Mouse (Mus musculus) cerebellum, adult 8-10 months (tissue): ENCODE measurements around the gene Ear10.
"Not testable (repeated sequence)": the region's sequence is repeated elsewhere in the genome, so short reads cannot be mapped to it uniquely, and the experiment has no call there.

Source experiments
- DNase-seq: peaks from one replicate; pipeline ENCODE4 v3.0.0; 2022

Ear10 gene

GRCm38 (mm10) chr14:43923459-43923858 is at the start of gene Ear10:
Ear10 (minus strand) TSS chr14:43923559.
- DNase-seq: not testable (repeated sequence)

- DNase-seq: not testable (repeated sequence)
Measured at GRCm38 (mm10) chr14:43956769-43957168, 33.4 kb upstream of the Ear10 start, which contains the start of gene Ang5. Ang5 (plus strand) TSS chr14:43957069.

- not testable (repeated sequence) for DNase-seq
Measured at GRCm38 (mm10) chr14:43955074-43955473, 31.7 kb upstream of the Ear10 start.

GRCm38 (mm10) chr14:43953382-43953781 is 30.0 kb upstream of the Ear10 start:
- DNase-seq: not testable (repeated sequence)

DNA sequence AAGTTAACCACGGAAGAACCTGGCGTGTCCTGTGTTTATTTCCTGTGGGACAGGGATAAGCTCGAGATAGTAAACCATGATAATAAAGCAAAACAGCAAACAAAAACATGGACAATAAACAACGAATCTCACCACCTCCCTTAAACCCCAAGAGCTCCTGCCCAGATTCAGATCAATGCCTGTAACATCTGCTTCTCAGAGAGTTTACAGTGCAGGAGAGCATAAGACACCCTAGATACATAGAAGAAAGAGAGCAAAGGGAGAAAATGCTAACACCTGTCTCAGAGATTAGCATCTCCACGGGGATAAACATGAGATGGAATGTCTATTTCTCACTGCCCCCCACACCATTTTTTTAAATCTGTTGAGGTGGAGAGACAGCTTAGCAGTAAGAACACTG is 10.0 kb upstream of the Ear10 start:
- not testable (repeated sequence) for DNase-seq

DNA sequence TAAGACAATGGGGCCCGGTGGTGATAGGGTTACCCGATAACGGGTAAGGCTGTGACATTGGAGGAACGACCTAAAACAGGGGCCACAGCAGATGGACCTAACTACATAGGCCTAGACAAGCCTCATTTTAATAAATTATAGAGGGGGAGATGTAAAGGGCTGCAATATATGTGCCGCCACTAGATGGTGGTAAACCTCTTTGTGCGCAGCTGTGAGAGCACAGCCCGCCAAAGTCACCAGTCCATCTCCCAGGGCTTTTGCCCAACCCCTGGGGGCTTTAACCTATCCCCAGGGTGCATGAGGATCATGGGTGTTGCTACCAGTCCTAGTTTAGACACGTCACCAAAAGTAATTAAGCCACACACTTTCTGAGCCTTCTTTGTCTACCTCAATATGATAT is 9.6 kb upstream of the Ear10 start:
- peak; percentile 2 for DNase-seq

GRCm38 (mm10) chr14:43925404-43925950 is 2.1 kb upstream of the Ear10 start:
- DNase-seq: not testable (repeated sequence)

GRCm38 (mm10) chr14:43924688-43925403 is 1.5 kb upstream of the Ear10 start, which contains the start of gene Gm8113:
Gm8113 (plus strand) TSS chr14:43925390.
- peak; percentile 17 for DNase-seq

- not testable (repeated sequence) for DNase-seq
Measured at GRCm38 (mm10) chr14:43918214-43918613, 5.1 kb downstream of the Ear10 start.

DNA sequence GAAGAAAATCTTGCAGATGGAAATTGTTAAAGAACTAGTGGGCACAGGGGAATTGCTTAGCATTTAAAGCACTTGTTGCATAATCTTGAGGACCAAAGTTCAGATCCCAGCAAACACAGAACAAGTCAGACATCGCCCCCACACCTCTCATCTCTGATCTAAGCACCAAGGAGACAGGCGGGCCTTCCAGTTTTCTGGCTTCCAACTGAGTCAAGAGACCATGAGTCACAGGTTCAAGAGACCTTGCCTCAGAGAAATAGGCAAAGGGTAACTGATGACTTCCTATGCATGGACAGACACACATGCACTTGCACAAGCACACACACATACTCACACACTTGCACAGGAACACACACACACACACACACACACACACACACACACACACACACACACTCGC is 24.8 kb downstream of the Ear10 start:
- not testable (repeated sequence) for DNase-seq

- DNase-seq: not testable (repeated sequence)
Measured at GRCm38 (mm10) chr14:43895357-43895756, 28.0 kb downstream of the Ear10 start.

GRCm38 (mm10) chr14:43891288-43891687 is 32.1 kb downstream of the Ear10 start:
- not testable (repeated sequence) for DNase-seq

- not testable (repeated sequence) for DNase-seq
Measured at GRCm38 (mm10) chr14:43886235-43886634, 37.1 kb downstream of the Ear10 start.

GRCm38 (mm10) chr14:43879966-43880545 is 43.3 kb downstream of the Ear10 start:
- DNase-seq: not testable (repeated sequence)

- DNase-seq: not testable (repeated sequence)
Measured at GRCm38 (mm10) chr14:43877789-43878188, 45.6 kb downstream of the Ear10 start.

GRCm38 (mm10) chr14:43875417-43875816 is 47.9 kb downstream of the Ear10 start, which contains the start of gene Ear1:
Ear1 (minus strand) TSS chr14:43875517.
- not testable (repeated sequence) for DNase-seq

DNA sequence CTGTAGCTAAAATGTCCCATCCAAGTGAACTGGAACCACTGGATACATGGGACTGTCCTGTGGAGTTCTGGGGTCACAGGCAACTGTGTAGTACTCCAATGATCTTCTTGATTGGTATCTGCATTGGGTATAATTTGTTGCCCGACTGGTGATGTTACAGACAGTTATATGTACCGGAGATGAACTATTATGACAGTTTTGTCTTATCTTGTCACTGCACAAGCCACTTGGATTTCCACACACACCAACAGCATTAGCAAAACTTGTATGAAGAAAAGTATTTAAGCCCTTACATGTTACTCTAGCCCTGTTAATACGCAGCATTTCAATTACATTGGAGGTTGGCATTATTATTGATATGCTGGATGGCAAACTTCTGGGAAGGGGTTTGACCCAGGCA is 48.5 kb downstream of the Ear10 start:
- DNase-seq: not testable (repeated sequence)
